Mouse (Mus musculus) bone marrow, adult 2 months (tissue): ENCODE data around the gene Plscr3.

ENCODE experiments used
- CTCF ChIP-seq: fragments of 200-500 bp; IDR thresholded peaks from 2 replicates; pipeline ENCODE4 v1.5.1; 2011; ENCODE audit warnings: low read length, control low read depth; ENCODE audit not compliant: control insufficient read depth, insufficient read depth
- POLR2A ChIP-seq: fragments of 200-500 bp; IDR thresholded peaks from 2 replicates; pipeline ENCODE4 v1.6.1; 2011; ENCODE audit warnings: low read depth, mild to moderate bottlenecking, control low read depth, low read length, borderline replicate concordance; ENCODE audit not compliant: control insufficient read depth

- TF ChIP-seq POLR2A = no peak
- TF ChIP-seq CTCF = peak; percentile 93
Measured at GRCm38 (mm10) chr11:69876867-69877266, 30.7 kb downstream of the Plscr3 start.
